Mouse (Mus musculus) cerebellum, postnatal 25 days (tissue): Measurements from ENCODE around the gene Egfem1.

Source experiments
- DNase-seq, 2 experiments: peaks; one replicate each; pipeline ENCODE4 v3.0.0; 2021; ENCODE audit warnings: mixed read lengths in 2 of 2

Gene Egfem1

GRCm38 (mm10) chr3:29135176-29136064 lies 53.6 kb downstream of the Egfem1 start:
- DNase-seq = no peak

GRCm38 (mm10) chr3:29136065-29136955 lies 54.5 kb downstream of the Egfem1 start:
- no peak for DNase-seq

- DNase-seq = no peak
Measured at GRCm38 (mm10) chr3:29168401-29168800, 86.6 kb downstream of the Egfem1 start.

GRCm38 (mm10) chr3:29169003-29169402 lies 87.2 kb downstream of the Egfem1 start:
- no peak for DNase-seq

GRCm38 (mm10) chr3:29176991-29177390 lies 95.2 kb downstream of the Egfem1 start:
- no peak for DNase-seq

- DNase-seq = no peak
Measured at GRCm38 (mm10) chr3:29182988-29183387, 101.2 kb downstream of the Egfem1 start.

GRCm38 (mm10) chr3:29183615-29184198 lies 101.9 kb downstream of the Egfem1 start:
- no peak for DNase-seq

GRCm38 (mm10) chr3:29184486-29185241 lies 102.8 kb downstream of the Egfem1 start:
- no peak for DNase-seq

- DNase-seq = no peak
Measured at GRCm38 (mm10) chr3:29190263-29190662, 108.4 kb downstream of the Egfem1 start.

- no peak for DNase-seq
Measured at GRCm38 (mm10) chr3:29197727-29198512, 116.1 kb downstream of the Egfem1 start.

- peak in 1 of 2 experiments; percentile 7 for DNase-seq
Measured at GRCm38 (mm10) chr3:29200601-29201000, 118.8 kb downstream of the Egfem1 start.

- DNase-seq = no peak
Measured at GRCm38 (mm10) chr3:29202536-29202935, 120.7 kb downstream of the Egfem1 start.

GRCm38 (mm10) chr3:29222414-29222813 lies 140.6 kb downstream of the Egfem1 start:
- no peak for DNase-seq

- DNase-seq = no peak
Measured at GRCm38 (mm10) chr3:29229712-29230111, 147.9 kb downstream of the Egfem1 start.

- no peak for DNase-seq
Measured at GRCm38 (mm10) chr3:29235477-29235876, 153.7 kb downstream of the Egfem1 start.

GRCm38 (mm10) chr3:29236517-29236916 lies 154.7 kb downstream of the Egfem1 start:
- DNase-seq = no peak

GRCm38 (mm10) chr3:29243600-29243999 lies 161.8 kb downstream of the Egfem1 start:
- no peak for DNase-seq

- no peak for DNase-seq
Measured at GRCm38 (mm10) chr3:29291633-29292032, 209.8 kb downstream of the Egfem1 start.

- no peak for DNase-seq
Measured at GRCm38 (mm10) chr3:29292251-29292650, 210.4 kb downstream of the Egfem1 start.

GRCm38 (mm10) chr3:29293230-29293629 lies 211.4 kb downstream of the Egfem1 start:
- peak in 1 of 2 experiments; percentile 2 for DNase-seq

- DNase-seq = no peak
Measured at GRCm38 (mm10) chr3:29342223-29342791, 260.5 kb downstream of the Egfem1 start.
